In the genomic region with DNA sequence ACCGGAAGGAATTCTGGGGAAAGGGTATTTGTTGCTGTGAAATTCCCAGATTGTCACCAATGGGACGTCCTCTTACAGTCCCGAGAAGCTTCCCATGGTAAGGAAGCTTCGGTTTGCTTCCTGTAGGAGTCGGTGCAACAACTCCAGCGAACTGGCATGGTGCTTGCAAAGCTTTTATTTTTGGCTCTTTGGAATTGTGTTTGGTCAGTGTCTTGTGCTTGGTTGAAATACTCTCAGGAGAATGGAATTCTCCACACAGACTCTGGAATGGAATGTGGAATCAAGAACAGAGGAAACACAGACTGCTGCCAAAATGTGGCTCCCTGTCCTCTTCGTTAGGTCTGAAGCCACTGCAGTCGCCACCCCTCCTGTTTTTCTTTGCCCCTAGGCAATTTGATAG, we compare ENCODE assay signal across 14 mouse cellular contexts.
DNase-seq lines count a peak whose midpoint lies in the region; ATAC-seq and TF ChIP-seq lines count a peak whose summit lies in the region.
"Had no signal": no experiment of that assay in that cellular context is flagged by ENCODE, and none has a peak within 500 bp of the region (broad histone marks: within the 10 kb centered on the region; RNA-seq: fewer than 3 reads in every experiment).

No protein-coding gene starts in this region.

- no peak overlapping the region for H3K4me3 ChIP-seq in kidney, adult 2 months (ENCODE audit: insufficient read depth, low read depth, low read length)
- no peak overlapping the region for H3K4me3 ChIP-seq in heart, embryonic 12.5 days

- POLR2A ChIA-PET in Patski (lab: Charles Lee), result no interaction called here

- H3K36me3 ChIP-seq in kidney, adult 2 months (ENCODE audit: control insufficient read depth, insufficient read depth, low read length), result no peaks in the 10 kb centered on the region
- no peaks in the 10 kb centered on the region for H3K36me3 ChIP-seq in heart, embryonic 12.5 days

- peak overlapping the region; percentile 37; the same call in 1 of the 2 replicates for H3K27ac ChIP-seq in kidney, adult 2 months (ENCODE audit: insufficient read depth, low read depth, low read length)
- peak overlapping the region; percentile 58 for H3K27ac ChIP-seq in heart, embryonic 12.5 days (ENCODE audit: poor library complexity, severe bottlenecking)

- in situ Hi-C loops in Patski (cut with MboI; ENCODE audit: low pct_unique_long_range_greater_than_20kb), result loop anchor here (10.0 kb wide), 1 partner anchor 246 kb away; no protein-coding TSS in a partner anchor

- ATAC-seq in Patski, result peak; percentile 83
- ATAC-seq in heart, embryonic 12.5 days (ENCODE audit: insufficient number of reproducible peaks, low FRiP score), result no peak
- ATAC-seq: CD4-positive, CD25-positive, alpha-beta regulatory T cell, adult 4 months; forebrain, postnatal 0 days had no signal

- no peak for TF ChIP-seq POLR2A in kidney, adult 2 months (IDR thresholded peaks at IDR 0.05; ENCODE audit: low read depth, low read length)

- TF ChIP-seq CTCF in kidney, adult 2 months (conservative IDR thresholded peaks at IDR 0.05; ENCODE audit: insufficient read depth, insufficient read length, low read depth, low read length), result no peak
- no peak for TF ChIP-seq CTCF in Patski (IDR thresholded peaks at IDR 0.05)

- H3K9ac ChIP-seq in heart, embryonic 12.5 days, result no peak overlapping the region
- H3K9ac ChIP-seq: forebrain, postnatal 0 days had no signal

- H3K4me1 ChIP-seq in kidney, adult 2 months (ENCODE audit: control insufficient read depth, insufficient read depth, low read length), result no peaks in the 10 kb centered on the region
- H3K4me1 ChIP-seq in heart, embryonic 12.5 days (replicated peaks), result peaks cover 22% of the 10 kb centered on the region

- 68% methylated on average over 8 of the region's 8 CpGs for WGBS in kidney, adult 2 months
- WGBS in heart, embryonic 12.5 days, result 67% methylated on average over 8 of the region's 8 CpGs

- peaks cover 5% of the 10 kb centered on the region; the same call in 1 of the 2 replicates for H3K9me3 ChIP-seq in heart, embryonic 12.5 days (replicated peaks)

- H3K4me2 ChIP-seq in heart, embryonic 12.5 days, result no peak overlapping the region

- CTCF ChIA-PET in Patski (lab: Charles Lee), result interaction anchor here (1.2 kb wide), 1 partner anchor 9 kb away, joined by 3 read pairs; no protein-coding TSS in a partner anchor

- no peak for DNase-seq in kidney, adult 2 months
- DNase-seq in kidney, adult 8-10 months, result no peak
- no peak for DNase-seq in Patski (ENCODE audit: low read depth, low spot score)
- DNase-seq in lung, postnatal 10 days, result peak; percentile 55
- no peak for DNase-seq in cerebellum, adult 9-11 months
- DNase-seq in spleen, postnatal 10 days (ENCODE audit: low spot score in 2 of 2), result no peak
- DNase-seq in adrenal gland, postnatal 25 days, result no peak
- DNase-seq: cerebellum, adult 8-10 months; embryo, embryonic 11 days; forebrain, postnatal 0 days; kidney, postnatal 25 days; thymus, adult 18-20 months had no signal

- H3K27me3 ChIP-seq in kidney, adult 2 months (replicated peaks; ENCODE audit: control insufficient read depth, insufficient read depth, low read length), result no peaks in the 10 kb centered on the region
- H3K27me3 ChIP-seq in Patski, result no peaks in the 10 kb centered on the region
- no peaks in the 10 kb centered on the region for H3K27me3 ChIP-seq in heart, embryonic 12.5 days (replicated peaks)
